Mouse (Mus musculus) G1E (cell line): ENCODE data around the gene Nkx2-3.

Experiments used
- CTCF ChIP-seq: IDR thresholded peaks from 2 replicates; pipeline ENCODE4 v1.5.1; 2012; ENCODE audit warnings: low read depth, low read length, inconsistent platforms, mixed read lengths
- POLR2AphosphoS5 ChIP-seq: IDR thresholded peaks from 2 replicates; pipeline ENCODE4 v1.6.1; 2012; ENCODE audit warnings: low read depth, low read length, inconsistent platforms; ENCODE audit not compliant: insufficient replicate concordance

DNA sequence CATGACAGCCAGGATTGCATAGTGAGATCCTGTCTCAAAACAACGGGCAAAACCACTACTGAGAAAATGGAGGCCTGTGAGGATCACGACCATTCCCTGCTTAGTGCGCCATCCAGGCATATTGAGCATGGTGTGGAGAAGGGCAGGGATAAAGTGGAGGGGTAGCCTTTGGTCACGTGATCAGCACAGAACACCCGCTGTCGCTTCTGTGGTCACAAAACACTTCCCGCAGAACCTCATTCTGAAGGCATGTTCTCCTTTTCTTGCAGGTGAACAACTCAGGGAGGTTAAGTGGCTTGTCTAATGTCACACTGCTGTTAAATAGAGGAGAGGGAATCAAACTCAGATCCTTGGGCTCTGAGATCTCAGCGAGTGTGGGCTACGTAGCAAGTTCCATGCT is 33.4 kb downstream of the Nkx2-3 start:
- TF ChIP-seq CTCF: no peak
- TF ChIP-seq POLR2AphosphoS5: no peak
